Mouse (Mus musculus) brown adipose tissue, adult 24 weeks (tissue): ENCODE results near the gene Maml3. TPM values are rescaled to one million over a fixed set of nuclear protein-coding genes. Genes with fewer than 3 reads are reported as not detected.

ENCODE experiments used
- H3K27ac ChIP-seq: fragments of 200-500 bp; replicated peaks from 2 replicates; pipeline ENCODE4 v1.5.1; 2012; ENCODE audit warnings: low read depth, mild to moderate bottlenecking, low read length
- H3K4me1 ChIP-seq: fragments of 200-500 bp; 2 replicates; pipeline ENCODE4 v1.6.1; 2012; ENCODE audit warnings: low read length, mixed read lengths; ENCODE audit not compliant: control insufficient read depth, insufficient read depth, insufficient read length
- H3K4me3 ChIP-seq: fragments of 200-500 bp; 2 replicates; pipeline ENCODE4 v1.5.1; 2012; ENCODE audit warnings: low read depth, mild to moderate bottlenecking, low read length, moderate library complexity; ENCODE audit not compliant: insufficient read depth
- polyA plus RNA-seq: library from polyadenylated mRNA; stranded (reverse); fragments of >200 nt; gene quantifications from 2 replicates; pipeline ENCODE4 v1.2.4, GENCODE M21; 2012; ENCODE audit not compliant: missing spikeins, insufficient read depth, insufficient read length

Gene Maml3
- polyA plus RNA-seq, 1 experiment, result 1.0 TPM

DNA sequence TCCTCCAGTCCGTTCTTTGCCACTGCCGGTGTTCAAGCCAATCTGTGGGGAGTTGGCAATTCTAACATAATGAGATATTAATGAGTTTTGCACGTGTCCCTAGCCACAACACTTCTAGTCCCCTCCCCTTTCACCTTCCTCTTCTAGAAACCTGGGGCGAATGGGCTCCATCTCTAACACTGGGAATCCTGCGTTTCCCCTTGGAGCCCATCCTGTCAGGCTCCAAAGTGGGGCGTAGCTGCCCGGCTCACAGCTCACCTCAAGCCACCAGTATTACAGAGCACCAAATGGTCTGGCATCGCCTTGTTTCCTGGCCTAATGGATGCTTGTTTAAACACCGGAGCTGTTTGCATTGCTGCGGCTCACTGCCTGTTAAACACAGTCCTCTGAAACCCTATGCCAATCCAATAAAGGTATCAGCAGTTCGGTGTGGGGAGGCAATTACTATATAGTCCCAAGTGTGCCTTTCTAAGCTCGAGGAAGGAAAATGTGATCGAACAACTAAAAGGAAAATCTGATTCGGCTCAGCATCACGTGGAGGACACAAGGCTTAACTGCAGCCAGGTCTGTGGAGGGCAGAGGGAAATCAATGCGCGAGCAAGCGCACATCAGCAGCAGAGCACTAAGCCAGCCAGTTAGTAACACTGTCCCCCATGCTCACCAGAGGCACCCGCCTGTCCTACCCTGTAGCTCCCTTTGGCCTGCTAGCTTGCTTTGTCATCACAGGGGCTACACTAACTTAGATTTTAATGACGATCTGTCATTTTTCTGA, 216.0 kb downstream of the Maml3 start:
- H3K4me1 ChIP-seq, result peaks cover 3% of the 10 kb centered on the region
- H3K4me3 ChIP-seq, result 0 out of 2 replicates have a peak overlapping the region, but pooled peaks have one; percentile 2
- H3K27ac ChIP-seq, result no peak overlapping the region

DNA sequence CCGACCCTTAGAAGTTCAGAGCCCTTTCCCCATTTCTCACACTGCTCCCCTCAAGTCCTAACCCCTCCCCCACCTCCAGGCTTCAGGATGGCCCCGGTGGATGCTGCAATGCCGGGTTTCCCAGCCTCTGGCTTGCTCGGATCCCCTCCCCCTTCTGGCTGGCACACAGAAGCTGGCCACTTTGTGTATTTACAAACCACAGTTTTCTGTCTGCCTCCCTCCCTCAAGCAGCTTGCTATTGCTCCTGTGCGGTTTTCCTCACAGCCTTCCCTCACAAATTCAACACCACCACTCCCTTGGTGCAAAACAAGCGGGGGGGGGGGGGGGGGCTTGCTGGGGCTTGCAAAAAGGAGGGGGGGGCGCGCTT, 216.6 kb downstream of the Maml3 start:
- Histone ChIP-seq H3K4me3 (no peak overlapping the region), H3K4me1 (peaks cover 3% of the 10 kb centered on the region), H3K27ac (no peak overlapping the region)

DNA sequence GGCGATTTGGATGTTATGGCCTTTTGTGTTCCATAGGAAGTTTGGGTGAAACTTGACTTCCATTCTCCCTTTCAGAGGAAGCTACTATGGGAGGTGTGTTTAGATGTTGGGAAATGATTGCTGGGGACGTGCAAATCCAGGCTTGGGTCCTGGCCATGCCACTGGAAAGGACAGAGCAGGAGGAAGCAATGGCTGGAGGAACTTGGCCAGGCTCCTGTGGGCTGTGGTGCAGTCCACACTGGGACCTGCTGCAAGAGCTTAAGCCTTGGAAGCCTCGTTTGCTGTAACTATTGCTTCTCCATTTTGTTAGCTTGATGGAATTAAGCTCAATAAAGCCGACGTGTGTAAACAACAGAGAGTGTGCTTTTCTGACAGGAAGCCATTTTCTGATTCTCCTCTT, 219.0 kb downstream of the Maml3 start:
- Histone ChIP-seq H3K27ac (no peak overlapping the region), H3K4me3 (no peak overlapping the region), H3K4me1 (peaks cover 3% of the 10 kb centered on the region)

DNA sequence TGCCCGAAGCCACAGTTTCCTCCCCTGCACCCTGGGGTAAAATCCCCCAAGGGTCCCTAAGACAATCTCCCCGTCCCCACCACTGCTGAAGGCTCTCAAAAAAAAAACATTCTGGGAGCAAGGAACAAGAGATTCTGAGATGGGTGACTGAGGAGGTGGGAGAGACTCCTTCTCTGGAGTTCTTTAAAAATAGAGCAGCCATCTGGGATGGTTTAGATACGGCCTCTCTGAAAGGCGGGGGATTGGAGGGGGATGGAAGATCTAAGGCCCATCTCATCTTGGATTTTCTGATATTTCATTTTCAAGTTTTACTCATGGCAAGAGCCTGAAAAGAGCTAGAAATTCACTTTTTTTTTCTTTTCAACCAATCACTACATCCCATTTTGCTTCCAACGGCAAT, 219.4 kb downstream of the Maml3 start:
- no peak overlapping the region for H3K27ac ChIP-seq
- H3K4me1 ChIP-seq, result peaks cover 3% of the 10 kb centered on the region
- no peak overlapping the region for H3K4me3 ChIP-seq

DNA sequence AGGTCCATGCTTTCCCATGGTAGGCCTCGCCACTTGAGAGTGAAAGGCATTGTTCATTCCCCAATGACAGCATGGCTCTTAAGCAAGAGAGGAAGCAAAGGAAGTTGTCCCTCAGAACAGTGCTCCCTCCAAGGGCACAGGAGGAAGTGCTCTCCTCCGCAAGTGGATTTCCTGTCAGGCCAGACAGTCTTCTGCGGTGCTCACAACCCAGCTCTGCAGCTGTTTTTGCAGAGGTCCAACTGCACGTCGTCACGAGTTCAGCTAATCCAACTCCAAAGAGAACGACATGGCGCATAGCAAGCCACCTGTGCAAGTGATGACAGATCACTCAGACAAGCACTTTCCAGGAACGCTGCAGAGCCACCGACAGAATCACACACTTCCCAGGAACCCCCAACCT, 222.9 kb downstream of the Maml3 start:
- H3K27ac ChIP-seq, result no peak overlapping the region
- no peaks in the 10 kb centered on the region; the same call in 1 of the 2 replicates for H3K4me1 ChIP-seq

DNA sequence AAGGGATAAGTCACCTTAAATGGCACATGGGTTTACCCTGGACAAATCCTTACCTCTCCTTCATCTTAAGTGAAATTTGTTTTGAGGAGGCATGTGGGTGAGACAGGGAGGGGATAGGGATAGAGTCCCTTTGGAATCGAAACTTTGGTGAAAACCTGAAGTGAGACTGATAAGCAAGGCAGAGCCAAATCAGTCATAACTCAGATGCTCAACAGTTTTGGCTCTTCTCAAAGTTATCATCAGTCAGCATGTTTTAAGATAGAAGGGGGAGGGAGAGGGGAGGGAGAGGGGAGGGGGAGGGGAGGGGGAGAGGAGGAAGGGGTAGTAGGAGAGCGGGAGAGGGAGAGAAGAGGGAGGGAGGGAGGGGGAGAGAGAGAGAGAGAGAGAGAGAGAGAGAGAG, 223.5 kb downstream of the Maml3 start:
- no peak overlapping the region for H3K4me3 ChIP-seq

More for the DNA sequence above, 222.9 kb downstream of the Maml3 start:
- H3K4me3 ChIP-seq, result no peak overlapping the region

GRCm38 (mm10) chr3:51880506-51881036, 224.3 kb downstream of the Maml3 start:
- no peaks in the 10 kb centered on the region; the same call in 1 of the 2 replicates for H3K4me1 ChIP-seq
- no peak overlapping the region for H3K4me3 ChIP-seq
- H3K27ac ChIP-seq, result no peak overlapping the region

More for the DNA sequence above, 223.5 kb downstream of the Maml3 start:
- Histone ChIP-seq H3K4me1 (no peaks in the 10 kb centered on the region; the same call in 1 of the 2 replicates), H3K27ac (no peak overlapping the region)

GRCm38 (mm10) chr3:51879211-51879610, 225.7 kb downstream of the Maml3 start:
- Histone ChIP-seq H3K27ac (no peak overlapping the region), H3K4me3 (no peak overlapping the region), H3K4me1 (no peaks in the 10 kb centered on the region; the same call in 1 of the 2 replicates)

- Histone ChIP-seq H3K4me1 (no peaks in the 10 kb centered on the region; the same call in 1 of the 2 replicates), H3K4me3 (no peak overlapping the region), H3K27ac (no peak overlapping the region)
Measured at GRCm38 (mm10) chr3:51878577-51878976, 226.3 kb downstream of the Maml3 start.

- Histone ChIP-seq H3K4me1 (no peaks in the 10 kb centered on the region; the same call in 1 of the 2 replicates), H3K4me3 (no peak overlapping the region)
Measured at GRCm38 (mm10) chr3:51876729-51877128, 228.1 kb downstream of the Maml3 start.

GRCm38 (mm10) chr3:51875629-51876028, 229.2 kb downstream of the Maml3 start:
- Histone ChIP-seq H3K4me1 (no peaks in the 10 kb centered on the region; the same call in 1 of the 2 replicates), H3K27ac (no peak overlapping the region), H3K4me3 (no peak overlapping the region)

More at GRCm38 (mm10) chr3:51876729-51877128, 228.1 kb downstream of the Maml3 start:
- H3K27ac ChIP-seq, result no peak overlapping the region

DNA sequence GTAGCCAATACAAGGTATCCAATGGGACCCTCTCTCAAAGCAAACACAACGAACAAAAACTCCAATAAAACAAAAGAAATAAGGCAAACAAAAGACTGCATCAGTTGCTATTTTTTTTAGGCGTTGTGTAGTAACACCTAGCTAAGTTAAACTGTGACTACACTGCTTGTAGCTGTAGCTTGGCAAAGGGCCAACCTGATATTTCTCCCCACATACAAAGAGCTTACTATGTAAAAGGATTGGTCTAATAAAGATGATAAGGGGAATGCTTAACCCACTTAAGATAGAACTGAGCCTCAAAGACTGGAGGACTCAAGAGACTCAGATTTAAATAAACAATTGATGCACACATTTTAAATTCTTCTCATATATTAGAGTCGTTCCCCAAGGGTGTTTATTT, 230.6 kb downstream of the Maml3 start:
- H3K27ac ChIP-seq, result no peak overlapping the region
- H3K4me1 ChIP-seq, result peaks cover 2% of the 10 kb centered on the region
- no peak overlapping the region for H3K4me3 ChIP-seq

GRCm38 (mm10) chr3:51872771-51873170, 232.1 kb downstream of the Maml3 start:
- Histone ChIP-seq H3K27ac (no peak overlapping the region), H3K4me3 (no peak overlapping the region), H3K4me1 (peaks cover 3% of the 10 kb centered on the region; the same call in 1 of the 2 replicates)

GRCm38 (mm10) chr3:51871346-51871745, 233.5 kb downstream of the Maml3 start:
- no peak overlapping the region for H3K27ac ChIP-seq
- H3K4me1 ChIP-seq, result peaks cover 3% of the 10 kb centered on the region; the same call in 1 of the 2 replicates
- no peak overlapping the region for H3K4me3 ChIP-seq

GRCm38 (mm10) chr3:51869980-51870379, 234.9 kb downstream of the Maml3 start:
- no peak overlapping the region for H3K4me3 ChIP-seq
- H3K4me1 ChIP-seq, result peaks cover 3% of the 10 kb centered on the region; the same call in 1 of the 2 replicates
- no peak overlapping the region for H3K27ac ChIP-seq

GRCm38 (mm10) chr3:51868857-51869256, 236.0 kb downstream of the Maml3 start:
- H3K27ac ChIP-seq, result no peak overlapping the region
- peaks cover 3% of the 10 kb centered on the region; the same call in 1 of the 2 replicates for H3K4me1 ChIP-seq
- no peak overlapping the region for H3K4me3 ChIP-seq
